Mouse (Mus musculus): ENCODE results near the gene Cldn4. TPM values are rescaled to one million over a fixed set of nuclear protein-coding genes. Genes with fewer than 3 reads are reported as not detected.

Cldn4 gene
- polyA plus RNA-seq (2017; shearing (Covaris generic)): 0.20 TPM

GRCm38 (mm10) chr5:134946857-134947255 lies at the start of gene Cldn4:
Cldn4 (minus strand) TSS chr5:134946934.

DNA sequence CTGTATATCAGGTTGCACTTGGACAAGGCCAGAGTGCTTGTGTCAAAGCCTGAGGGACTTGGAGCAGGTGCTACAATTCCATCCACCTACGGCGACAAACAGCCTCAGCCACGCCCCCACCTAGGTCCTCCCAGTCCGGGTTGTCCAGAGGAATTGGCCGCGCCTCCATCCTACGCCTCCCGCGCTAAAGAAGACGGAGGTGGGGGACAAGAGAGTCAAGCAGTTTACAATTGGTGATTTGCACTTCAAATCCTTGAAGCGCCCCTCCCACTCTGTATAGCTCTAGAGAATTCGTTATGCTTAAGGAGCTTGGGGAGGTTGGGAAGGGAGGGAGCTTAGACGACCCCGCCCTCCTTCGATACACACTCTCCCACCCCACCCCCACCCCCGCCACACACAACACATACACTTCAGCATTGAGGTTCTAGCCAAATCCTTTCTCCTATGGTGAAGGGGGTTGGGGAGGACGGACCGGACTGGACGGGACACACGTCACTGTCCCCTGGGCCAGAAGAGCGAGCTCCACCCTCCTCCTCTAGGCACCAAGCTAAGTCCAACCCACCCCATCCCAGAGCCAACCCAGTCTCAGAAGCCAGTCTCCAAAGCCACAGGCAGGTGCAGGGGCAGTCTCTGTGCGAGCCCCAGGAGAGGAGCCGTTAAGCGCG lies 39.0 kb upstream of the Cldn4 start, which contains the start of gene Cldn3:
Gene Cldn3, plus strand, starts transcription at position 582 of the 665 bp plus-strand sequence.

DNA sequence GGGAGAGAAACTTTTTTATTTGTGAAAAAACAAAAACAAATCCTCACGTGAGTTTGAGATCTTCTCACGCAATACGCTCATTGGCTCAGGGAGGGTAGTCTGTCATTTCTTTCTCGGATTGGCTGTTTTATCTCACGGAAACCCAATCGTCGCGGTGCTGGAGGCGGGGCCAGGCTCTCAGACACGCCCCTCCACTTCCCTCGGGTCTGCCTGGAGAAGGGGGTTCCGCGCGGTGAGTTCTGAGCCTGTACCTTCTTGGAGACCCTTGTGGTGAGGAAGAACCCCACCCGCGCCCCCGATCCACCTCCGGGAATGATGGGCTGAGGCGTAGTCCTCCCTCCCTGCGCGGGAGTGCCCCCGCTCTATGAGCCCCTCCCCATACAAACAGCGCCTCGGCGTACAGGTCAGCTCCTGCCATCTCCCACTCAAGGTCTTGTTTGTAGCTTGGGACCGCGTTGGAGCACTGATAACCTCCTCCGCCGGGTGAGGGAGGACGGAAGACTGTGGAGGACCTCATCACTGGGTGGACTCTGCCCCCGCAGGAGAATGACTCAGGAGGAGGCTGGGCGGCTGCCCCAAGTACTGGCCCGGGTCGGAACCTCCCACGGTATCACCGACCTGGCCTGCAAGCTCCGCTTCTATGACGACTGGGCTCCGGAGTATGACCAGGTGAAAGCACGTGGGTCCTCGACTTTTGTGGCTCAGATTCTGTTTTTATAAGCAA lies 14.4 kb downstream of the Cldn4 start, which contains the start of gene Mettl27:
Gene Mettl27, plus strand, starts transcription at position 190 of the 724 bp plus-strand sequence.

DNA sequence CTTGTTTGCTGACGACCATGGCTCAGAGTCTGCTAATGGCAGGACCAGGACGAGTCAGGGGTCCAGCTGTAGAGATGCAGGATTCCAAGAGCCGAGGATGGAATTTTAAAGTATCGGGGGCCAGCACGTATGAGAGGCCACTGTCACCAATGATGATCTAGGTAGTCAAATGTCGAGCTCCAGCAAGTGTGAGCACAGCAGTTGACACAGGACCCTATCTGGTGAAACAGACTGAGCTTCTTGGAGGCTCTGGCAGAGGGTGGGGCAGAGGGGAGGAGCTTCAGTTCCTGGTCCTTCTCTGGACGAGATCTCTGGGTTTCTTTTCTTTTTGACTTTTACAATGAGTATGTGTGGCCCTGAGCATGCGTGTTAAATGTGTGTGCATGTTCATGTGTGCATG lies 31.4 kb downstream of the Cldn4 start, which contains the start of gene Cldn13:
Gene Cldn13, minus strand, starts transcription at position 216 of the 400 bp plus-strand sequence.

DNA sequence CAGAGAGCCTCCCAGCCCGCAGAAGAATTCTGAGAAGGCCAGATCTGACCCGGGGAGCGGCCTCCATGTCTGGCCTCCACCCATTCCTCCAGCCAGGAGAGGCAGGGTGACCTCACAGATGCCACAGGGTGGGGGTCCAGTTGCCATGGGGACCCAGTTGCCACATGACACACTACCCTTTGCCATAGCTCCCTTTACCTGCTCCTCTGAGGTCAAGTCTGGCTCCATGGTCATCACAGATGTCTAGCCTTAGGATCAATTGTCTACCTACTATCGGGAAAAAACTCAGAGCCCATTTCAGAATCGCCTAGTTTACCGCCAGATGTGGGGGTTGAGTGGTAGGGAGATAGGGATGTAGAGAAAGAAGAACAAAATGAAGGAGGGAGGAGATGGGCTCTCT lies 40.1 kb downstream of the Cldn4 start, which contains the start of gene Tmem270:
Gene Tmem270, minus strand, starts transcription at position 101 of the 400 bp plus-strand sequence.

Other genes starting within 250 kb of the Cldn4 start
- not detected for gene Eln, start 199.6 kb downstream of the Cldn4 start, polyA plus RNA-seq (2017; shearing (Covaris generic))
- gene Tmem270, start 40.2 kb downstream of the Cldn4 start, polyA plus RNA-seq (2017; shearing (Covaris generic)): not detected
- gene Cldn13, start 31.4 kb downstream of the Cldn4 start, polyA plus RNA-seq (2017; shearing (Covaris generic)): 1.4 TPM
- 8.9 TPM for gene Mettl27, start 14.6 kb downstream of the Cldn4 start, polyA plus RNA-seq (2017; shearing (Covaris generic))
- not detected for gene Cldn3, start 39.3 kb upstream of the Cldn4 start, polyA plus RNA-seq (2017; shearing (Covaris generic))
- 64.1 TPM for gene Abhd11, start 62.2 kb upstream of the Cldn4 start, polyA plus RNA-seq (2017; shearing (Covaris generic))
- gene Stx1a, start 76.5 kb upstream of the Cldn4 start, polyA plus RNA-seq (2017; shearing (Covaris generic)): 15.9 TPM
- 20.2 TPM for gene Dnajc30, start 117.3 kb upstream of the Cldn4 start, polyA plus RNA-seq (2017; shearing (Covaris generic))
- 122 TPM for gene Bud23, start 118.0 kb upstream of the Cldn4 start, polyA plus RNA-seq (2017; shearing (Covaris generic))
- gene Vps37d, start 131.3 kb upstream of the Cldn4 start, polyA plus RNA-seq (2017; shearing (Covaris generic)): not detected
- 0.07 TPM for gene Mlxipl, start 143.0 kb upstream of the Cldn4 start, polyA plus RNA-seq (2017; shearing (Covaris generic))
- gene Tbl2, start 202.7 kb upstream of the Cldn4 start, polyA plus RNA-seq (2017; shearing (Covaris generic)): 21.0 TPM
- 71.8 TPM for gene Bcl7b, start 221.3 kb upstream of the Cldn4 start, polyA plus RNA-seq (2017; shearing (Covaris generic))
- 18.4 TPM for gene Baz1b, start 240.3 kb upstream of the Cldn4 start, polyA plus RNA-seq (2017; shearing (Covaris generic))

Measured in activated CD4-positive, CD25-positive, alpha-beta regulatory T cell, adult 9 weeks (primary cell).